Mouse (Mus musculus) heart, embryonic 13.5 days (tissue): ENCODE measurements at regions not wholly inside any gene's neighbourhood (a gene's known extent, or its start where the extent isn't known, plus 50 kb on each side); places are given as distances from the start of the nearest gene placed in this dataset.

Source experiments
- ATAC-seq: fragments of 200-750 bp; cut with Nextera tagmentation; 2 replicates; pipeline ENCODE4 v1.8.0; 2017; ENCODE audit warnings: moderate TSS enrichment; ENCODE audit not compliant: insufficient number of reproducible peaks, low FRiP score, low TSS enrichment; ENCODE audit errors: extremely low read depth
- H3K27ac ChIP-seq: fragments of 300-500 bp; sonication (generic); replicated peaks from 2 replicates; pipeline ENCODE4 v1.5.1; 2015; ENCODE audit warnings: moderate library complexity, mild to moderate bottlenecking, inconsistent platforms
- H3K27me3 ChIP-seq: fragments of 300-500 bp; sonication (generic); replicated peaks from 2 replicates; pipeline ENCODE4 v1.6.1; 2015; ENCODE audit warnings: mild to moderate bottlenecking, inconsistent platforms
- H3K36me3 ChIP-seq: fragments of 300-500 bp; sonication (generic); 2 replicates; pipeline ENCODE4 v1.6.1; 2015; ENCODE audit warnings: mild to moderate bottlenecking, inconsistent platforms
- H3K4me1 ChIP-seq: fragments of 300-500 bp; sonication (generic); 2 replicates; pipeline ENCODE4 v1.6.1; 2015; ENCODE audit warnings: inconsistent platforms
- H3K4me2 ChIP-seq: fragments of 300-500 bp; sonication (generic); 2 replicates; pipeline ENCODE4 v1.6.1; 2015; ENCODE audit warnings: inconsistent platforms, mild to moderate bottlenecking, moderate library complexity
- H3K4me3 ChIP-seq: fragments of 300-500 bp; sonication (generic); 2 replicates; pipeline ENCODE4 v1.5.1; 2015; ENCODE audit warnings: moderate library complexity, mild to moderate bottlenecking, inconsistent platforms
- H3K9ac ChIP-seq: fragments of 300-500 bp; sonication (generic); 2 replicates; pipeline ENCODE4 v1.6.1; 2015; ENCODE audit warnings: inconsistent platforms, mild to moderate bottlenecking, moderate library complexity
- H3K9me3 ChIP-seq: fragments of 300-500 bp; sonication (generic); 2 replicates; pipeline ENCODE4 v1.6.1; 2016; ENCODE audit warnings: inconsistent platforms
- WGBS: fragments of 180-500 bp; shearing (Covaris S2); methylation state at CpG from one replicate; pipeline ENCODE4 v1.1.7; 2015; ENCODE audit warnings: mixed read lengths; 5-methylcytosine and 5-hydroxymethylcytosine counted together

GRCm38 (mm10) chr1:126917872-126918271 is 87.3 kb upstream of the Nckap5 start:
- Histone ChIP-seq H3K9me3 (no peaks in the 10 kb centered on the region), H3K36me3 (no peaks in the 10 kb centered on the region), H3K9ac (no peak overlapping the region), H3K4me1 (peaks cover 5% of the 10 kb centered on the region), H3K4me3 (no peak overlapping the region), H3K4me2 (no peak overlapping the region), H3K27me3 (no peaks in the 10 kb centered on the region), H3K27ac (no peak overlapping the region)
- 70% methylated on average over 6 of the region's 6 CpGs for WGBS
- no peak for ATAC-seq

- Histone ChIP-seq H3K27me3 (no peaks in the 10 kb centered on the region), H3K36me3 (no peaks in the 10 kb centered on the region), H3K9me3 (no peaks in the 10 kb centered on the region), H3K9ac (no peak overlapping the region), H3K4me2 (no peak overlapping the region), H3K4me1 (no peaks in the 10 kb centered on the region), H3K4me3 (no peak overlapping the region), H3K27ac (no peak overlapping the region)
- no peak for ATAC-seq
- WGBS = 60% methylated on average over 6 of the region's 6 CpGs
Observed at GRCm38 (mm10) chr1:126916369-126916768, 85.8 kb upstream of the Nckap5 start.

- Histone ChIP-seq H3K9ac (no peak overlapping the region), H3K4me1 (no peaks in the 10 kb centered on the region), H3K9me3 (no peaks in the 10 kb centered on the region), H3K36me3 (no peaks in the 10 kb centered on the region), H3K27ac (no peak overlapping the region), H3K4me3 (no peak overlapping the region), H3K27me3 (no peaks in the 10 kb centered on the region), H3K4me2 (no peak overlapping the region)
- no peak for ATAC-seq
- WGBS = 71% methylated on average over 12 of the region's 12 CpGs
Observed at GRCm38 (mm10) chr1:126911277-126912060, 80.9 kb upstream of the Nckap5 start.

GRCm38 (mm10) chr1:126907417-126907816 is 76.8 kb upstream of the Nckap5 start:
- no peak overlapping the region for H3K4me3 ChIP-seq

GRCm38 (mm10) chr1:126898484-126898883 is 67.9 kb upstream of the Nckap5 start:
- H3K9me3 ChIP-seq = no peaks in the 10 kb centered on the region
- no peak for ATAC-seq
- H3K27ac ChIP-seq = no peak overlapping the region
- no peaks in the 10 kb centered on the region for H3K36me3 ChIP-seq
- no peak overlapping the region for H3K4me2 ChIP-seq
- 72% methylated on average over 3 of the region's 3 CpGs for WGBS
- H3K4me1 ChIP-seq = no peaks in the 10 kb centered on the region
- no peak overlapping the region for H3K9ac ChIP-seq
- no peaks in the 10 kb centered on the region for H3K27me3 ChIP-seq
- no peak overlapping the region for H3K4me3 ChIP-seq

More at GRCm38 (mm10) chr1:126907417-126907816, 76.8 kb upstream of the Nckap5 start:
- no peak overlapping the region for H3K9ac ChIP-seq
- no peak overlapping the region for H3K27ac ChIP-seq
- WGBS = 69% methylated on average over 2 of the region's 2 CpGs
- H3K4me1 ChIP-seq = no peaks in the 10 kb centered on the region
- H3K27me3 ChIP-seq = no peaks in the 10 kb centered on the region
- no peaks in the 10 kb centered on the region for H3K36me3 ChIP-seq
- H3K4me2 ChIP-seq = no peak overlapping the region
- no peak for ATAC-seq
- H3K9me3 ChIP-seq = no peaks in the 10 kb centered on the region

- Histone ChIP-seq H3K9me3 (no peaks in the 10 kb centered on the region), H3K9ac (no peak overlapping the region), H3K4me2 (no peak overlapping the region), H3K27ac (no peak overlapping the region), H3K36me3 (no peaks in the 10 kb centered on the region), H3K4me1 (no peaks in the 10 kb centered on the region), H3K4me3 (no peak overlapping the region), H3K27me3 (no peaks in the 10 kb centered on the region)
- no peak for ATAC-seq
- WGBS = 51% methylated on average over 4 of the region's 4 CpGs
Observed at GRCm38 (mm10) chr1:126896895-126897294, 66.3 kb upstream of the Nckap5 start.

GRCm38 (mm10) chr1:126880801-126881200 is 50.2 kb upstream of the Nckap5 start:
- H3K9me3 ChIP-seq = no peaks in the 10 kb centered on the region
- 81% methylated on average over 3 of the region's 3 CpGs for WGBS
- no peak overlapping the region for H3K4me2 ChIP-seq
- no peaks in the 10 kb centered on the region for H3K27me3 ChIP-seq
- ATAC-seq = no peak
- no peak overlapping the region for H3K27ac ChIP-seq
- H3K4me3 ChIP-seq = no peak overlapping the region
- H3K36me3 ChIP-seq = no peaks in the 10 kb centered on the region
- no peaks in the 10 kb centered on the region for H3K4me1 ChIP-seq
- no peak overlapping the region for H3K9ac ChIP-seq
